Comparison of ENCODE assay signal across 12 mouse cellular contexts in genomic region chr1:171265971-171266744, GRCm38 (mm10).
"Had no signal": no experiment of that assay in that cellular context is flagged by ENCODE, and none has a peak within 500 bp of the region (broad histone marks: within the 10 kb centered on the region; RNA-seq: fewer than 3 reads in every experiment).

No protein-coding gene starts in this region.

- H3K9ac ChIP-seq: limb, embryonic 12.5 days; neural tube, embryonic 15.5 days had no signal

- H3K27me3 ChIP-seq: limb, embryonic 12.5 days; neural tube, embryonic 15.5 days had no signal

- H3K9me3 ChIP-seq: limb, embryonic 12.5 days; midbrain, embryonic 10.5 days; neural tube, embryonic 15.5 days had no signal

- H3K4me2 ChIP-seq: limb, embryonic 12.5 days; neural tube, embryonic 15.5 days had no signal

- H3K36me3 ChIP-seq: limb, embryonic 12.5 days; midbrain, embryonic 10.5 days; neural tube, embryonic 15.5 days had no signal

- H3K4me3 ChIP-seq: layer of hippocampus, adult 2 months; limb, embryonic 12.5 days; midbrain, embryonic 10.5 days; myocyte; neural tube, embryonic 15.5 days had no signal

- DNase-seq: kidney, postnatal 10 days; kidney, postnatal 4 days; lung, adult 18-20 months; midbrain, embryonic 14.5 days; right cerebral cortex, adult 18-20 months; right cerebral cortex, postnatal 25 days; thymus, postnatal 4 days had no signal

- H3K27ac ChIP-seq: layer of hippocampus, adult 2 months; limb, embryonic 12.5 days; midbrain, embryonic 10.5 days; neural tube, embryonic 15.5 days had no signal
